ENCODE assay signal across 8 mouse cellular contexts in the genomic region with DNA sequence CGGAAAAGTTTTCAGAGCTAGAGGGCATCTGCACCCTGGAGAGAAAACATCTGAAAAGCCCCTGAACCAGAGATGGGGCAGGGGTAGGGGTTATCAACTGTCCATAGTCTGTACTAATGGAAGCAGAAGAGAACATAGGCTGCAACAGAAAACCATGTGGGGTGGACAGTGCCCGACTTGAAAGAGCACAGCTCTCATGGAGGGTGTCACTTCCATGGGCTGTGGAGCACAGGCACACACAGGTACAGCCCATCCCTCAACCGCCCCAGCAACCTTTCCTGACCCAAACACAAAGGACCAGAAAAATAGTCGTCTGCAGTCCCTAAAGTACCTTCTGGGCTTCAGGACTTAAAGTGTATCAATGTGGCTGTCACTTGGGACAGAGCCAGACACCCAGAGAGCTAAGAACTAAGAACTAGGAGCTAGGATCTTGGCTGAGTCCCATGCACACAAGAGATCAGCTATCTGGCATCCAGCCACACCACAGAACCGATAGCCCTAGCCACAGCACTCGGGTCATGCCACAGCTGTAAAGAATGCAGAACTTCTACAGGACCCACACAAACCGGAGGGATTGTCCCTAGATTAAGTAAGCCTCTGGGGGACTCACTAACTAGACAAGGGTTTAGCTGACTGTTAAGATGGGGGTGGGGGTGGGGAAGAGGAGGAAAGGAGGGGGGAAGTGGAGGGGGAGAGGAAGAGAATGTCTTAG. TPM values are rescaled to one million over a fixed set of nuclear protein-coding genes. Genes with fewer than 3 reads are reported as not detected.
DNase-seq lines count a peak whose midpoint lies in the region; ATAC-seq and TF ChIP-seq lines count a peak whose summit lies in the region.

No protein-coding gene starts in this region.

- H3K4me1 ChIP-seq in liver, embryonic 13.5 days (replicated peaks) = peaks cover 57% of the 10 kb centered on the region
- H3K4me1 ChIP-seq in intestine, embryonic 15.5 days (replicated peaks) = 0 out of 2 replicates have a peak, but pooled peaks cover 5% of the 10 kb centered on the region

- H3K9ac ChIP-seq in liver, embryonic 13.5 days = no peak overlapping the region
- H3K9ac ChIP-seq in intestine, embryonic 15.5 days = no peak overlapping the region

- peak; percentile 50 for DNase-seq in layer of hippocampus, adult 9-10 months (ENCODE audit: low spot score)
- DNase-seq in layer of hippocampus, postnatal 36 days = no peak
- DNase-seq in Patski (ENCODE audit: low read depth, low spot score) = peak; percentile 82
- DNase-seq in liver, embryonic 13.5 days = no peak
- peak; percentile 39 for DNase-seq in spleen, adult 12 weeks (ENCODE audit: low spot score)
- DNase-seq in thymus, adult 18-20 months = no peak

- H3K27ac ChIP-seq in liver, embryonic 13.5 days = peak overlapping the region; percentile 14; the same call in 1 of the 2 replicates
- no peak overlapping the region for H3K27ac ChIP-seq in intestine, embryonic 15.5 days

- no peak for TF ChIP-seq CTCF in Patski (IDR thresholded peaks at IDR 0.05)

- POLR2A ChIA-PET in Patski (lab: Charles Lee) = no interaction called here

- in situ Hi-C loops in Patski (cut with MboI; ENCODE audit: low pct_unique_long_range_greater_than_20kb) = no loop called here

- WGBS in liver, embryonic 13.5 days (ENCODE audit: insufficient replicate concordance) = 35% methylated on average over 7 of the region's 7 CpGs
- 64% methylated on average over 7 of the region's 7 CpGs for WGBS in intestine, embryonic 15.5 days

- peaks cover 11% of the 10 kb centered on the region for H3K36me3 ChIP-seq in liver, embryonic 13.5 days
- H3K36me3 ChIP-seq in intestine, embryonic 15.5 days = no peaks in the 10 kb centered on the region

- H3K9me3 ChIP-seq in liver, embryonic 13.5 days (replicated peaks) = 0 out of 2 replicates have a peak, but pooled peaks cover 2% of the 10 kb centered on the region
- no peaks in the 10 kb centered on the region for H3K9me3 ChIP-seq in intestine, embryonic 15.5 days

- peak overlapping the region; percentile 6; the same call in 1 of the 2 replicates for H3K4me2 ChIP-seq in liver, embryonic 13.5 days
- no peak overlapping the region for H3K4me2 ChIP-seq in intestine, embryonic 15.5 days (replicated peaks)

- CTCF ChIA-PET in Patski (lab: Charles Lee) = interaction anchor here (0.9 to 1.0 kb wide), 3 partner anchors 12 to 37 kb away, joined by 3 read pairs; no protein-coding TSS in a partner anchor

- ATAC-seq in Patski = peak; percentile 83
- ATAC-seq in erythroid progenitor cell, adult 5-6 weeks (replicated peaks; ENCODE audit: low FRiP score, poor library complexity, severe bottlenecking) = peak; percentile 56
- ATAC-seq in liver, embryonic 13.5 days (ENCODE audit: low read depth) = peak; percentile 52
- ATAC-seq in intestine, embryonic 15.5 days = no peak

- no peaks in the 10 kb centered on the region for H3K27me3 ChIP-seq in Patski
- no peaks in the 10 kb centered on the region for H3K27me3 ChIP-seq in liver, embryonic 13.5 days
- no peaks in the 10 kb centered on the region for H3K27me3 ChIP-seq in intestine, embryonic 15.5 days (replicated peaks)

- H3K4me3 ChIP-seq in liver, embryonic 13.5 days (replicated peaks) = no peak overlapping the region
- no peak overlapping the region for H3K4me3 ChIP-seq in intestine, embryonic 15.5 days (replicated peaks)

RNA-seq across cellular contexts. Expression of a gene that starts 38.0 kb away (rescaled TPM):
- total RNA-seq in layer of hippocampus, postnatal 36 days (2021) = 10 to 100 TPM; 21.3 to 21.4 TPM
- polyA plus RNA-seq in Patski (2021) = 78.1 TPM
- 1.3 and 3.2 TPM in 2 replicates for total RNA-seq in erythroid progenitor cell, adult 5-6 weeks (2015; ENCODE audit: low replicate concordance)
- 2.8 and 4.5 TPM in 2 replicates for total RNA-seq in erythroid progenitor cell, adult 5-6 weeks (2017; ENCODE audit: low replicate concordance)
- 6.5 and 8.4 TPM in 2 replicates for polyA plus RNA-seq in liver, embryonic 13.5 days (2015; fragmentation: Nextera tagmentation; extraction: Ambion mirVana)
- 3.3 and 3.4 TPM in 2 replicates for polyA plus RNA-seq in intestine, embryonic 15.5 days (2015; fragmentation: Nextera tagmentation; extraction: Ambion mirVana)

Comparison
In these comparisons a context has a peak if more than half of its experiments do, and no peak if none do; other contexts are left out.
1. DNase-seq: peak in layer of hippocampus, adult 9-10 months (single experiment), Patski (single experiment) and spleen, adult 12 weeks (single experiment); none in layer of hippocampus, postnatal 36 days (0 of 2), liver, embryonic 13.5 days (single experiment) and thymus, adult 18-20 months (0 of 2).